Mouse (Mus musculus) R1 (cell line): ENCODE data around the gene Gm17545.
"Not testable (repeated sequence)": the region's sequence is repeated elsewhere in the genome, so short reads cannot be mapped to it uniquely, and the experiment has no call there.

Source experiments
- DNase-seq: peaks from one replicate; pipeline ENCODE4 v3.0.0-alpha.2; 2018; ENCODE audit warnings: low read depth, low spot score

Gene Gm17545

GRCm38 (mm10) chr9:22453990-22454389 is at the start of gene Gm17545:
TSS of gene Gm17545 (plus strand) at chr9:22454290.
- DNase-seq, result not testable (repeated sequence)

- no peak for DNase-seq
Observed at GRCm38 (mm10) chr9:22405414-22405813, 48.7 kb upstream of the Gm17545 start.

- DNase-seq, result not testable (repeated sequence)
Observed at GRCm38 (mm10) chr9:22407633-22408032, 46.5 kb upstream of the Gm17545 start.

- not testable (repeated sequence) for DNase-seq
Observed at GRCm38 (mm10) chr9:22408344-22408743, 45.7 kb upstream of the Gm17545 start.

GRCm38 (mm10) chr9:22409501-22409900 is 44.6 kb upstream of the Gm17545 start:
- DNase-seq, result peak; percentile 69

GRCm38 (mm10) chr9:22411002-22411857 is 42.9 kb upstream of the Gm17545 start, which contains the start of gene 9530077C05Rik:
TSS of gene 9530077C05Rik (plus strand) at chr9:22411513.
- peak; percentile 99 for DNase-seq

- DNase-seq, result no peak
Observed at GRCm38 (mm10) chr9:22416187-22416586, 37.9 kb upstream of the Gm17545 start.

GRCm38 (mm10) chr9:22417547-22417946 is 36.5 kb upstream of the Gm17545 start:
- no peak for DNase-seq

GRCm38 (mm10) chr9:22419877-22420276 is 34.2 kb upstream of the Gm17545 start:
- no peak for DNase-seq

- DNase-seq, result no peak
Observed at GRCm38 (mm10) chr9:22420491-22420890, 33.6 kb upstream of the Gm17545 start.

GRCm38 (mm10) chr9:22422559-22422958 is 31.5 kb upstream of the Gm17545 start:
- no peak for DNase-seq

GRCm38 (mm10) chr9:22423507-22423906 is 30.6 kb upstream of the Gm17545 start:
- DNase-seq, result no peak

GRCm38 (mm10) chr9:22424196-22424595 is 29.9 kb upstream of the Gm17545 start:
- DNase-seq, result no peak

- no peak for DNase-seq
Observed at GRCm38 (mm10) chr9:22424719-22425118, 29.4 kb upstream of the Gm17545 start.

GRCm38 (mm10) chr9:22428028-22428665 is 25.9 kb upstream of the Gm17545 start:
- no peak for DNase-seq

- no peak for DNase-seq
Observed at GRCm38 (mm10) chr9:22428666-22429410, 25.3 kb upstream of the Gm17545 start.

- no peak for DNase-seq
Observed at GRCm38 (mm10) chr9:22429533-22430241, 24.4 kb upstream of the Gm17545 start.

GRCm38 (mm10) chr9:22430315-22430840 is 23.7 kb upstream of the Gm17545 start:
- peak; percentile 46 for DNase-seq

GRCm38 (mm10) chr9:22433221-22433620 is 20.9 kb upstream of the Gm17545 start:
- DNase-seq, result peak; percentile 73

GRCm38 (mm10) chr9:22434101-22434500 is 20.0 kb upstream of the Gm17545 start:
- peak; percentile 54 for DNase-seq

- no peak for DNase-seq
Observed at GRCm38 (mm10) chr9:22438826-22439225, 15.3 kb upstream of the Gm17545 start.
